ENCODE assay signal across 9 mouse cellular contexts in the genomic region with DNA sequence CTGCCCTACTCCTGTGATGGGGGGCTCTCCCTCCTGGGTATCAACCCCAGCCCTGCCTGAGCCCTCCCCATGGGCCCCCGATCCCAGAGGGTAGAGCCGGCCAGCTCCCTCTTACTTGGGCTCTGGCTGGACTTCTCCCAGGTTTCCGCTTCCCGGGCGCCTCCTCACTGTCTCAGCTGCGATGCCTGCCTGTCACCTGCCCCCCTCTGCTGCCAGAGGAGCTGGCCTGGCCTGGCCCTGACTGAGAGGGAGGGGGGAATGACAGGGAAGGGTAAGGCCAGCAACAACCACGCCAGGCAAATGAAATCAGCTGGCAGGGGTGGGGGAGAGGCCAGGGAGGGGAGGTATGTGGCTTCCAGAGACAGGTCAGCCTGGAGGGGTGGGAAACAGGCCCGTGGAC. TPM values are rescaled to one million over a fixed set of nuclear protein-coding genes. Genes with fewer than 3 reads are reported as not detected.
A peak's percentile ranks its signal among the peaks of the same experiment; 100 is the strongest.
DNase-seq lines count a peak whose midpoint lies in the region; ATAC-seq and TF ChIP-seq lines count a peak whose summit lies in the region.
"Had no signal": no experiment of that assay in that cellular context is flagged by ENCODE, and none has a peak within 500 bp of the region (broad histone marks: within the 10 kb centered on the region; RNA-seq: fewer than 3 reads in every experiment).

No protein-coding gene starts in this region.

- peak; percentile 48 for DNase-seq in adrenal gland, postnatal 10 days
- DNase-seq in adrenal gland, postnatal 4 days (ENCODE audit: low spot score in 2 of 2), result no peak
- DNase-seq in brain, embryonic 14.5 days (ENCODE audit: low read depth), result peak; percentile 30
- DNase-seq in urinary bladder, postnatal 36 days (ENCODE audit: low spot score in 2 of 2), result no peak
- DNase-seq in kidney, adult 9 months, result no peak
- DNase-seq: adrenal gland, adult 8-10 months had no signal

- TF ChIP-seq CTCF in brain, embryonic 14.5 days (IDR thresholded peaks at IDR 0.05; ENCODE audit: borderline replicate concordance, extremely low read depth, insufficient read depth, insufficient read length), result no peak

- peak overlapping the region; percentile 11; the same call in 1 of the 2 replicates for H3K4me3 ChIP-seq in heart, embryonic 13.5 days
- H3K4me3 ChIP-seq in limb, embryonic 13.5 days, result no peak overlapping the region

- peaks cover 47% of the 10 kb centered on the region for H3K4me1 ChIP-seq in heart, embryonic 13.5 days
- H3K4me1 ChIP-seq in limb, embryonic 13.5 days, result peaks cover 34% of the 10 kb centered on the region

- WGBS in heart, embryonic 13.5 days, result 0% methylated on average over 8 of the region's 8 CpGs
- WGBS in limb, embryonic 13.5 days, result 8% methylated on average over 8 of the region's 8 CpGs

- H3K9ac ChIP-seq in heart, embryonic 13.5 days, result peak overlapping the region; percentile 72
- peak overlapping the region; percentile 50; the same call in 1 of the 2 replicates for H3K9ac ChIP-seq in limb, embryonic 13.5 days

- TF ChIP-seq POLR2A in brain, embryonic 14.5 days (IDR thresholded peaks at IDR 0.05; ENCODE audit: borderline replicate concordance, extremely low read depth, insufficient read depth, insufficient read length, poor library complexity, severe bottlenecking), result no peak

- ATAC-seq in heart, embryonic 13.5 days (ENCODE audit: extremely low read depth, insufficient number of reproducible peaks, low FRiP score, low TSS enrichment), result 0 out of 2 replicates have a peak, but pooled peaks have one; percentile 12
- ATAC-seq in limb, embryonic 13.5 days (ENCODE audit: low FRiP score, low read depth), result peak; percentile 15
- ATAC-seq in inflammation-experienced regulatory T-cells, adult 6 months, result no peak

- H3K27ac ChIP-seq in heart, embryonic 13.5 days (replicated peaks), result peak overlapping the region; percentile 56
- no peak overlapping the region for H3K27ac ChIP-seq in limb, embryonic 13.5 days

- peak overlapping the region; percentile 46 for H3K4me2 ChIP-seq in heart, embryonic 13.5 days
- 0 out of 2 replicates have a peak overlapping the region, but pooled peaks have one; percentile 19 for H3K4me2 ChIP-seq in limb, embryonic 13.5 days (replicated peaks)

- peaks cover 5% of the 10 kb centered on the region; the same call in 1 of the 2 replicates for H3K27me3 ChIP-seq in heart, embryonic 13.5 days (replicated peaks)
- no peaks in the 10 kb centered on the region for H3K27me3 ChIP-seq in limb, embryonic 13.5 days

- peaks cover 21% of the 10 kb centered on the region for H3K36me3 ChIP-seq in heart, embryonic 13.5 days
- H3K36me3 ChIP-seq in limb, embryonic 13.5 days, result peaks cover 40% of the 10 kb centered on the region

- no peaks in the 10 kb centered on the region for H3K9me3 ChIP-seq in heart, embryonic 13.5 days
- no peaks in the 10 kb centered on the region for H3K9me3 ChIP-seq in limb, embryonic 13.5 days

RNA-seq across cellular contexts. Expression of gene Gnb3, which starts 0.3 kb away (rescaled TPM):
- 1 to 10 TPM; 7.5 to 9.7 TPM for total RNA-seq in adrenal gland, postnatal 10 days (2021)
- total RNA-seq in adrenal gland, postnatal 4 days (2021), result 10 to 100 TPM; 13.9 to 16.3 TPM
- 1.9 and 2.6 TPM in 2 replicates for polyA plus RNA-seq in brain, embryonic 14.5 days (2012; rRNA removed)
- polyA plus RNA-seq in heart, embryonic 13.5 days (2015; fragmentation: Nextera tagmentation; extraction: Ambion mirVana), result 7.8 and 11.7 TPM in 2 replicates
- polyA plus RNA-seq in limb, embryonic 13.5 days (2015; fragmentation: Nextera tagmentation; extraction: Ambion mirVana), result 1.0 and 1.3 TPM in 2 replicates
- under 1 TPM in 2 of 3 experiments, not detected in 1; 0.44 to 0.48 TPM for polyA plus RNA-seq in inflammation-experienced regulatory T-cells, adult 6 months (2017; shearing (Covaris generic))

RNA-seq across cellular contexts. Expression of gene Cdca3, which starts 10.5 kb away (rescaled TPM):
- total RNA-seq in adrenal gland, postnatal 10 days (2021), result 10 to 100 TPM; 26.3 to 28.8 TPM
- total RNA-seq in adrenal gland, postnatal 4 days (2021), result 10 to 100 TPM; 50.6 to 58.6 TPM
- polyA plus RNA-seq in brain, embryonic 14.5 days (2012; rRNA removed), result 49.5 and 122 TPM in 2 replicates
- 123 and 132 TPM in 2 replicates for polyA plus RNA-seq in heart, embryonic 13.5 days (2015; fragmentation: Nextera tagmentation; extraction: Ambion mirVana)
- 166 and 172 TPM in 2 replicates for polyA plus RNA-seq in limb, embryonic 13.5 days (2015; fragmentation: Nextera tagmentation; extraction: Ambion mirVana)
- polyA plus RNA-seq in inflammation-experienced regulatory T-cells, adult 6 months (2017; shearing (Covaris generic)), result 100 to 1,000 TPM in 1 of 3 experiments, 10 to 100 TPM in 1, 1 to 10 TPM in 1; 7.6 to 142 (median 17.9) TPM

RNA-seq across cellular contexts. Expression of gene Usp5, which starts 10.5 kb away (rescaled TPM):
- 100 to 1,000 TPM in 1 of 2 experiments, 10 to 100 TPM in 1; 89.2 to 111 TPM for total RNA-seq in adrenal gland, postnatal 10 days (2021)
- total RNA-seq in adrenal gland, postnatal 4 days (2021), result 100 to 1,000 TPM; 141 to 148 TPM
- polyA plus RNA-seq in brain, embryonic 14.5 days (2012; rRNA removed), result 157 and 162 TPM in 2 replicates
- polyA plus RNA-seq in heart, embryonic 13.5 days (2015; fragmentation: Nextera tagmentation; extraction: Ambion mirVana), result 98.3 and 101 TPM in 2 replicates
- polyA plus RNA-seq in limb, embryonic 13.5 days (2015; fragmentation: Nextera tagmentation; extraction: Ambion mirVana), result 165 and 177 TPM in 2 replicates
- polyA plus RNA-seq in inflammation-experienced regulatory T-cells, adult 6 months (2017; shearing (Covaris generic)), result 10 to 100 TPM; 69.1 to 81.5 (median 73.8) TPM

RNA-seq across cellular contexts. Expression of gene P3h3, which starts 17.7 kb away (rescaled TPM):
- total RNA-seq in adrenal gland, postnatal 10 days (2021), result 10 to 100 TPM; 26.6 to 29.6 TPM
- total RNA-seq in adrenal gland, postnatal 4 days (2021), result 10 to 100 TPM; 47.3 to 52.2 TPM
- 123 and 173 TPM in 2 replicates for polyA plus RNA-seq in brain, embryonic 14.5 days (2012; rRNA removed)
- 15.5 and 17.7 TPM in 2 replicates for polyA plus RNA-seq in heart, embryonic 13.5 days (2015; fragmentation: Nextera tagmentation; extraction: Ambion mirVana)
- polyA plus RNA-seq in limb, embryonic 13.5 days (2015; fragmentation: Nextera tagmentation; extraction: Ambion mirVana), result 60.4 and 61.2 TPM in 2 replicates
- under 1 TPM in 2 of 3 experiments, not detected in 1; 0.30 to 0.36 TPM for polyA plus RNA-seq in inflammation-experienced regulatory T-cells, adult 6 months (2017; shearing (Covaris generic))

RNA-seq across cellular contexts. Expression of gene Gpr162, which starts 24.0 kb away (rescaled TPM):
- 1 to 10 TPM; 3.5 to 5.2 TPM for total RNA-seq in adrenal gland, postnatal 10 days (2021)
- 1 to 10 TPM; 5.1 to 5.6 TPM for total RNA-seq in adrenal gland, postnatal 4 days (2021)
- polyA plus RNA-seq in brain, embryonic 14.5 days (2012; rRNA removed), result 107 and 117 TPM in 2 replicates
- 1.6 TPM in 2 replicates for polyA plus RNA-seq in heart, embryonic 13.5 days (2015; fragmentation: Nextera tagmentation; extraction: Ambion mirVana)
- 2.9 and 3.5 TPM in 2 replicates for polyA plus RNA-seq in limb, embryonic 13.5 days (2015; fragmentation: Nextera tagmentation; extraction: Ambion mirVana)
- polyA plus RNA-seq in inflammation-experienced regulatory T-cells, adult 6 months (2017; shearing (Covaris generic)), result under 1 TPM in 2 of 3 experiments, not detected in 1; 0.16 to 0.19 TPM

Comparison
In these comparisons a context has a peak if more than half of its experiments do, and no peak if none do; other contexts are left out.
1. DNase-seq: peak in adrenal gland, postnatal 10 days (single experiment) and brain, embryonic 14.5 days (single experiment); none in adrenal gland, postnatal 4 days (0 of 2), urinary bladder, postnatal 36 days (0 of 2) and kidney, adult 9 months (single experiment).